Mouse (Mus musculus) forebrain, embryonic 11.5 days (tissue): ENCODE measurements around the gene Tesc. TPM values are rescaled to one million over a fixed set of nuclear protein-coding genes. Genes with fewer than 3 reads are reported as not detected.

ENCODE experiments used
- ATAC-seq: fragments of 200-750 bp; cut with Nextera tagmentation; replicated peaks from 2 replicates; pipeline ENCODE4 v1.8.0; 2017; ENCODE audit warnings: moderate TSS enrichment; ENCODE audit not compliant: low FRiP score
- DNase-seq: peaks from one replicate; pipeline ENCODE4 v3.0.0-alpha.2; 2017; ENCODE audit warnings: low spot score
- H3K27ac ChIP-seq: fragments of 300-500 bp; sonication (generic); 2 replicates; pipeline ENCODE4 v1.5.1; 2014; ENCODE audit warnings: low read depth, low read length
- H3K27me3 ChIP-seq: fragments of 300-500 bp; sonication (generic); 2 replicates; pipeline ENCODE4 v1.6.1; 2014; ENCODE audit warnings: mild to moderate bottlenecking, low read length, mixed read lengths; ENCODE audit not compliant: control insufficient read depth, insufficient read depth
- H3K36me3 ChIP-seq: fragments of 300-500 bp; sonication (generic); 2 replicates; pipeline ENCODE4 v1.6.1; 2014; ENCODE audit warnings: mild to moderate bottlenecking, low read length, moderate library complexity, mixed read lengths; ENCODE audit not compliant: control insufficient read depth, insufficient read depth
- H3K4me1 ChIP-seq: fragments of 300-500 bp; sonication (generic); replicated peaks from 2 replicates; pipeline ENCODE4 v1.6.1; 2014; ENCODE audit warnings: low read length, mixed read lengths; ENCODE audit not compliant: control insufficient read depth, insufficient read depth
- H3K4me2 ChIP-seq: fragments of 300-500 bp; sonication (generic); 2 replicates; pipeline ENCODE4 v1.6.1; 2014; ENCODE audit warnings: low read depth, mild to moderate bottlenecking, low read length, moderate library complexity, mixed read lengths; ENCODE audit not compliant: severe bottlenecking
- H3K4me3 ChIP-seq: fragments of 300-500 bp; sonication (generic); 2 replicates; pipeline ENCODE4 v1.5.1; 2014; ENCODE audit warnings: low read depth, low read length
- H3K9ac ChIP-seq: fragments of 300-500 bp; sonication (generic); 2 replicates; pipeline ENCODE4 v1.6.1; 2014; ENCODE audit warnings: low read length
- H3K9me3 ChIP-seq: fragments of 300-500 bp; sonication (generic); 2 replicates; pipeline ENCODE4 v1.6.1; 2016; ENCODE audit warnings: low read length, mixed read lengths; ENCODE audit not compliant: control insufficient read depth
- whole genome bisulfite sequencing: fragments of 180-500 bp; shearing (Covaris S2); extraction: QIAGEN DNeasy Blood & Tissue Kit; methylation state at CpG from one replicate; pipeline ENCODE4 v1.1.7; 2014; 5-methylcytosine and 5-hydroxymethylcytosine counted together
- polyA plus RNA-seq: library from polyadenylated mRNA; unstranded; fragments of >200 nt; fragmentation: Nextera tagmentation; extraction: Ambion mirVana; gene quantifications from 2 replicates; pipeline ENCODE4 v1.2.1, GENCODE M21; 2014

Tesc gene
- polyA plus RNA-seq: 0.91 and 1.8 TPM in 2 replicates

DNA sequence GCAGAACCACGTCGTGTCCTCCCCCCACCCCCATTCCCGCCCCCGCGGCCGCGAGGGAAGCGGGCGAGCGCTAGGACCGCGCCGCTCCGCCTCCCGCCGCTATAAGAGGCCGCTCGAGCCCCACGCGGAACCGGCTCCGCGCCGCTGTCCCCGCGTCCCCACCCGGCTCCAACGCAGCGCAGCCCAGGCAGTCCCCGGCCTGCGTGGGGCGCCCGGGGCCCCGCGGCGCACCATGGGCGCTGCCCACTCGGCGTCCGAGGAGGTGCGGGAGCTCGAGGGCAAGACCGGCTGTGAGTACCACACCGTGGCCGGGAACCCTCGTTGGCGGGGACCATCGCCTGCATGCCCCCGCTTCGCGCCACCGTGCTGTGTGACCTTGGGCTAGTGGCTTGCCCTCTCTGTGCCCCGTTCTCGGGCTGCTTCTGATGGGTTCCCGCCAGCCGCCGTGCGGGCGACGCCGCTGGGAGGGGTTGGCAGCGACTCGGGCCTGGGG, at the start of gene Tesc:
Gene Tesc (plus strand): TSS at position 46 of the 493 bp plus-strand sequence.
- Histone ChIP-seq H3K27me3 (peaks cover 48% of the 10 kb centered on the region), H3K4me3 (peak within 1 kb of the TSS; percentile 62), H3K9ac (peak within 1 kb of the TSS; percentile 41), H3K27ac (no peak within 1 kb of the TSS), H3K4me2 (peak within 1 kb of the TSS; percentile 100), H3K36me3 (no peaks in the 10 kb centered on the region), H3K9me3 (no peaks in the 10 kb centered on the region), H3K4me1 (peaks cover 28% of the 10 kb centered on the region)
- WGBS: under 1% methylated on average over 55 of the region's 63 CpGs
- ATAC-seq: peak; percentile 20; the same call in 1 of the 2 replicates
- DNase-seq: peak; percentile 68

DNA sequence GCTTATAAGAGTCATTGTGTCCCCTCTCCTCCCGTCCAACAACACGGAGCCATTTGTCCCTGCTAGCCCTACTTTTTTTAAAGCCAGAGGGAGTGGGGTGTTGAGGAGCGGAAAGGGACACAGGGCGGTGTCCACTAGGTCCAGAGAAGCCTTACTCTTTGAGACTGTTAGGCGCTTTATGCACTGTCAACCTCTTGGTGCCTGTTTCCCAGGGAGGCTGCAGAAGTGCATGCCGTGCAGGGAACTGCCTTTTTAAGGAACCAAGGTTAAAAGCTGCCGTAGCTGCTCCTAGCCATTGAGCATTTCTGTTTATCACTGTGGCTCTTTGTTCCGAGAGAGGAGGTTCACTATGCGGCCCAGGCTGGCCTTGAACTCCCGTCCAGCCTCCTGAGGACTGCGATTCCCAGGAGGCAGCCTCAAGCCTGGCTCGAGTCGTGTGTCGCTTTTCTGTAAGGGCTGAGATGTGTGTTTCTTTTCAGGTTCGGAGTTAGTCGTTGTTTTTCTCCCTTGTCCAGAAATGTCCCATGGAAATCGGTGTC, 49.3 kb upstream of the Tesc start:
- H3K27me3 ChIP-seq: no peaks in the 10 kb centered on the region
- peaks cover 12% of the 10 kb centered on the region for H3K4me1 ChIP-seq
- no peaks in the 10 kb centered on the region for H3K9me3 ChIP-seq
- ATAC-seq: no peak
- WGBS: 56% methylated on average over 17 of the region's 17 CpGs
- H3K4me2 ChIP-seq: peak overlapping the region; percentile 74
- no peak for DNase-seq
- peak overlapping the region; percentile 89 for H3K4me3 ChIP-seq
- peak overlapping the region; percentile 90 for H3K9ac ChIP-seq
- H3K27ac ChIP-seq: no peak overlapping the region
- peaks cover 4% of the 10 kb centered on the region; the same call in 1 of the 2 replicates for H3K36me3 ChIP-seq

DNA sequence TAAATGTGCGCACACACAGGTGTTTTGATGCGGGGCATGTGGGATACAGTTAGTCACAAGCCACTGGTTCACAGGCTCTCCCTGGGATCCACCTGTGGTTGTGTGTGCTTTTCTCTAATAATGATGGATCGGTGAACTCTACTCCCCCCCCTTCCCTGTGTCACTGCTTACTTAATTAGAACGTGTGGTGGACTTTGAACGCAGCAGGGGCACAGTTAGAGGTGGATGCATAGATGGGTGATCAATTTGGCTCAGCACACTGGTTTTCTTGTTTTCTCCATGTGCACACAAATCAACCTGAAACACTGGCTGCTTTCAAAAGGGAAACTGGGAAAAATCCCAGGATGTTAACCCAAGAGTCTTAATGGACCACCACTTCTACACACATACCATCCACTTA, 48.5 kb upstream of the Tesc start:
- no peak overlapping the region for H3K9ac ChIP-seq
- H3K36me3 ChIP-seq: peaks cover 4% of the 10 kb centered on the region; the same call in 1 of the 2 replicates
- no peaks in the 10 kb centered on the region for H3K27me3 ChIP-seq
- H3K4me1 ChIP-seq: peaks cover 12% of the 10 kb centered on the region
- no peak overlapping the region for H3K27ac ChIP-seq
- no peak for ATAC-seq
- H3K9me3 ChIP-seq: no peaks in the 10 kb centered on the region
- peak overlapping the region; percentile 74; the same call in 1 of the 2 replicates for H3K4me2 ChIP-seq
- no peak for DNase-seq
- no peak overlapping the region for H3K4me3 ChIP-seq
- WGBS: 85% methylated on average over 5 of the region's 5 CpGs

DNA sequence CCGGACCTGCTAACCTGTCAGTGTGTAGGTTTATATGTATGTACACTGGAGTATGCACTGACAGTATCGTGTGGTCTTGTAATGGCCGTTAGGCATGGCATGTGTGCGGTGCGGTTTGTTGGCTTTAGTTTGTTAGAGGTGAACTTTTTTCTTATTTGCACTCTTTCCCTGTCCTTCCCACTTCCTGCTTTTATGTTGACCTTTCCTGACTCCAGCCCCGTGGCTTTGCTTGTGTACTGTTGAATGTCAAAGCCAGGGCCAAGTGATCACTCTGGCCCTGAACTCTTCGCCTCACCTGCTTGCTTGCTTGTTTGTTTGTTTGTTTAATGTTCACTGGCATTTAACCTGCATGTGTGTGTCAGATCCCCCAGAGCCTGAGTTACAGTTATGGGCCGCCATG, 46.6 kb upstream of the Tesc start:
- H3K4me1 ChIP-seq: peaks cover 12% of the 10 kb centered on the region
- DNase-seq (no peak), ATAC-seq (no peak)
- 90% methylated on average over 8 of the region's 8 CpGs for whole genome bisulfite sequencing
- no peak overlapping the region for H3K9ac ChIP-seq
- no peak overlapping the region for H3K4me3 ChIP-seq
- H3K27me3 ChIP-seq: no peaks in the 10 kb centered on the region
- peaks cover 4% of the 10 kb centered on the region; the same call in 1 of the 2 replicates for H3K36me3 ChIP-seq
- no peak overlapping the region for H3K27ac ChIP-seq
- H3K9me3 ChIP-seq: no peaks in the 10 kb centered on the region
- H3K4me2 ChIP-seq: no peak overlapping the region

DNA sequence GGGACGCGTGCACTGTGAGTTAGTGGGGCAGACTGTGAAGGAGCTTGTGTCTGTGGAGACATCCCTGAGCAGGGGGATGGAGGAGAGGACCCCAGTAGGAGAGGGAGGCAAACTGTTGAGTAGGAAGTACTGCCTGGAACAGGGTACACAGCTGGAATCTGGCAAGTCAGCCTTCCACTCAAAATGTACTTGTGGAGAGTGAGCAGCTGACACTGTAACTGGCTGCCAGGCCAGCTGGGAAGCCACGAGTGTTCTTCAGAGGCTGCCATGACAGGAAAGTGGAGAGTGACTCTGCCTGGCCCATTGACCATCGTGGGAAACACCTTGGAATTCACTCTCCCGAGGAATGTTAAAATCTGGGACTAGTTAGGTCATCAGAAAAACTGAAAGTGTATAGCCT, 45.6 kb upstream of the Tesc start:
- Histone ChIP-seq H3K9me3 (no peaks in the 10 kb centered on the region), H3K27me3 (no peaks in the 10 kb centered on the region), H3K36me3 (peaks cover 4% of the 10 kb centered on the region; the same call in 1 of the 2 replicates), H3K27ac (no peak overlapping the region), H3K4me1 (peaks cover 12% of the 10 kb centered on the region), H3K9ac (no peak overlapping the region), H3K4me3 (no peak overlapping the region), H3K4me2 (no peak overlapping the region)
- WGBS: 90% methylated on average over 5 of the region's 5 CpGs
- ATAC-seq (no peak), DNase-seq (no peak)

DNA sequence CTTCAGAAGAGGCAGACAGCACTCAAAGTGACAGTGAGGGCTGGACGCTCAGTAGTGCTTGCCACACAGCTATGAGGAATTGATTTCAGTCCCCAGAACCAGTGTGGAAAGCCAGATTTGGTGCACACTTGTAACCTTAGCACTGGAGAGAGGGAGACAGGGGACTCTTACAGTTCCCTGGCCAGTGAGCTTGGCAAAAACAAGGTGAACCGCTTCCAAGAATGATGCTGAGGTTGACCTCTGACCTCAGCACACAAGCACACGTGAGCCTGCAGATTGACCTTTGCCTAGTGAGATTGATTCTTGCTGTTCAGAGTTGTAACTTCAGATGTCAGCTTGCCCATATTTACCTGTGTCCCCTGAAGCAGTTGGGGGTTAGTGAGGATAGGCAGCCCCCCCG, 41.2 kb upstream of the Tesc start:
- 73% methylated on average over 4 of the region's 4 CpGs for WGBS
- Histone ChIP-seq H3K4me1 (no peaks in the 10 kb centered on the region), H3K9me3 (no peaks in the 10 kb centered on the region), H3K27ac (no peak overlapping the region), H3K4me3 (no peak overlapping the region), H3K9ac (no peak overlapping the region), H3K27me3 (no peaks in the 10 kb centered on the region), H3K4me2 (no peak overlapping the region), H3K36me3 (peaks cover 23% of the 10 kb centered on the region; the same call in 1 of the 2 replicates)
- ATAC-seq (no peak), DNase-seq (no peak)

DNA sequence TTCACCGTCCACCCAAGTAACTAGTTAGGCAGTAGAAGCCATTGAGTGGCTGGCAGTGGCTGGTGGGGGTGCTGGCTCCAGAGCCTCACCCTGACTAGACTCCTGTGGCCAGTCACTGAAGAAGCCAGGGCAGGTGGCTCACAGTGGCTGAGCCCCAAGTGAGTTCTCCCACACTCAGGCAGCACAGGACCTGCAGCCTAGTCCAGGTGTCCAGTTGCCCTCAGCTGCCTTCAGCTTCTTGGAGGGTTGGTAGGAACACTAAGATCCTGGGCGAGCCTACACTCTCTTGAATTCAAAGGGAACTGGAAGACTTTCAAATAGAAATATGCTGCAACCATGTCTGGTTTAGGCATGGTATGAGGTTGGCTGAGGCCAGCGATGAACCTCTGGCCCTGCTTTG, 39.7 kb upstream of the Tesc start:
- Histone ChIP-seq H3K36me3 (peaks cover 19% of the 10 kb centered on the region; the same call in 1 of the 2 replicates), H3K9ac (no peak overlapping the region), H3K4me1 (no peaks in the 10 kb centered on the region), H3K9me3 (no peaks in the 10 kb centered on the region), H3K4me3 (no peak overlapping the region), H3K27ac (no peak overlapping the region), H3K4me2 (no peak overlapping the region), H3K27me3 (no peaks in the 10 kb centered on the region)
- WGBS: 95% methylated on average over 3 of the region's 3 CpGs
- no peak for ATAC-seq
- no peak for DNase-seq

DNA sequence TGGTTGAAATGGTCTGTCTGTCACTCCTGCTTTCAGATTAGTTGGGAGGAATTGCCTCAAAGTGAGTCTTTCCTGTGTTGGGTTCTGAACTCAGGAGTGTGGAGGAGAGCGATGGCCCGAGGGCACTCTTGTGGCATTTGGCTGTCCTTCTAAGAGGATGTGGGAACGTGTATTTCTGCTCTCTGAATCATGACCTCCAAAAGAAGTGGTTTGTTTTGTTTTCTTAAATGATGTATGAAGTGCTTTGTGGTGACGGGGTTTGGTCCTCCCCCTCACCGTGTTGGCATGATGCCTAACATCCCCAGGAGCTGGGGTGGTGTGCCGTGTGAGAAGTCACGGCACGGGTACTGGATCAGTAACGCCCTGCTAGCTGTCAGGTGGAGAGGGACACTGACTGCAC, 39.2 kb upstream of the Tesc start:
- no peak overlapping the region for H3K9ac ChIP-seq
- WGBS: 94% methylated on average over 9 of the region's 9 CpGs
- DNase-seq (no peak), ATAC-seq (no peak)
- H3K4me1 ChIP-seq: no peaks in the 10 kb centered on the region
- no peak overlapping the region for H3K27ac ChIP-seq
- H3K4me2 ChIP-seq: no peak overlapping the region
- H3K9me3 ChIP-seq: no peaks in the 10 kb centered on the region
- peaks cover 19% of the 10 kb centered on the region; the same call in 1 of the 2 replicates for H3K36me3 ChIP-seq
- H3K27me3 ChIP-seq: no peaks in the 10 kb centered on the region
- no peak overlapping the region for H3K4me3 ChIP-seq

DNA sequence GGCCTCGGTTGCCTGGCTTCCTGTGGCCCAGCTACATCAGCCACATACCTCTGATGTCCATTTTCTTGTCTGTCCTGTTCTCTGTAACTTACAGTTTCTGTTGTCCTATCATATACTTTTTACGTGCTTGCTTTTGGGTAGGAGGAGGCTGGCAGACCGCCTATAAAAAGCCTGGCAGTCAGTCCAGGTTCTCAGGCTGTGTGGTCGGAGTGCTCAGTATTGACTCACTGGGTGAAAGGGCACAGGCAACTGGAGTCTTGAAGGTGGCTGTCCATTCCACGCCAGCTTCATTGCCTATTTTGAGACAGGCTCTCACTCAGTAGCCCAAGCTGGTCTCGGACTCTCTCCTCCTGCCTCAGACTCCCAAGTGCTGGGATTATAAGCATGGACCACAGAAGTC, 37.8 kb upstream of the Tesc start:
- H3K27me3 ChIP-seq: no peaks in the 10 kb centered on the region
- no peaks in the 10 kb centered on the region for H3K9me3 ChIP-seq
- ATAC-seq (no peak), DNase-seq (no peak)
- no peak overlapping the region for H3K4me3 ChIP-seq
- no peaks in the 10 kb centered on the region for H3K4me1 ChIP-seq
- peaks cover 22% of the 10 kb centered on the region; the same call in 1 of the 2 replicates for H3K36me3 ChIP-seq
- 93% methylated on average over 6 of the region's 6 CpGs for WGBS
- no peak overlapping the region for H3K27ac ChIP-seq
- H3K4me2 ChIP-seq: no peak overlapping the region
- no peak overlapping the region for H3K9ac ChIP-seq
